Mouse (Mus musculus): ENCODE measurements around the gene Slc6a5.
"Not testable (repeated sequence)": the region's sequence is repeated elsewhere in the genome, so short reads cannot be mapped to it uniquely, and the experiment has no call there.

Slc6a5 gene

DNA sequence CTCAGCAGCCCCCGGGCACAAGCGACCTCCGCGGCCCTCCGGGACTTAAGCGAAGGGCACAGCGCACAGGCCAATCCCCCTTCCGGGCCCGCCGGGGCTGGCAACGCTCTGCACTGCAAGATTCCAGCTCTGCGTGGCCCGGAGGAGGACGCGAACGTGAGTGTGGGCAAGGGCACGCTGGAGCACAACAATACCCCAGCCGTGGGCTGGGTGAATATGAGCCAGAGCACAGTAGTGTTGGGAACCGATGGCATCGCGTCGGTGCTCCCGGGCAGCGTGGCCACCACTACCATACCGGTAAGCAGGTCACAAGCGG lies 2.0 kb downstream of the Slc6a5 start:
- DNase-seq (ENCODE audit: extremely low read depth, insufficient read length, low spot score), result no peak

DNA sequence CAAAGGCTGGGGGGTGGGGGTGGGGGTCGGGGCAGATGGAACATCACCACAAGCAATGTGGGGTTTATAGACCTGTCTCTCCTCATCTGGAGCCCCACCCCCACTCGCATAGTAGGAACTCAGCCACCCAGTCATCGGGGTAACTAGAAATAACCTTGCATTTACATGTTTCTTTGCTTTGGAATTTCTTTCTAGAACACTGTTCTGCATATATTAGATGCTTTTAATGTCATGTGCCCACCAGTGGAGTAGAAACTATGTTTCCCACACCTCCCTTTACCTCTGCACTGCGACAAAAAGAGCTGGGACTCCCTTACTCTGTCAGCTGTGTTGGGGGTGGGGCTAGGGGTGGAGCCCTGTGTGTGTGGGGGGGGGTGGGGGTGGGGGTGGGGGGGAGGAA lies 3.2 kb downstream of the Slc6a5 start:
- DNase-seq (ENCODE audit: extremely low read depth, insufficient read length, low spot score), result no peak

DNA sequence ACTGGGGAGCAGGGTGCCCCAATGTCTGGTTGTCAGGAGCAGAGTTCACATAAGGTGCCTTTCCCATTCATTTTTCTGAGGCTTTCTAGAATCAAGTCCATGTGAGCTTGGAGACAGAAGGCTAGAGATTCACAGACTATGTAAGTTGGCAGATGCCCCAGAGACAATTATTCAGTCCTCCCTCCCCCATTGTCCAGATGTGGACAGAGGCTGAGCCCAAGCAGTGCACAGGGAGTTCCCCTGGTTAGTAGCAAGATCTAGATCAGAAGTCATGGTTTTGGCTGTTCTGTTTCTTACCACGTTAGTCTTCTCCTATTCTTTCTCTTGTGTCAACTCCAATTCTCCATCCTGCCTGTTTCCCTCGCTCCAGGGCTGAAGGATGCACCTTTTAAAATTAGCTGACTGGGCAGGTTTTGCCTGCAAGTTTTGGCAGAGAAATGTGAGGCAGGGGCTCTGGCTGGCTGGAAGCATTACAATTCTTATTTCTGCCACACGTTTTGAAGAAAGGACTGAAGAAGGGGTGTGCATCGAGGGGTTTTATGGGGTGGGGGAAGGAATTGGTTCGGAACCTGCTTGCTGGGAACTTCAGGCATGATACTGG lies 3.9 kb downstream of the Slc6a5 start:
- DNase-seq (ENCODE audit: extremely low read depth, insufficient read length, low spot score), result no peak

DNA sequence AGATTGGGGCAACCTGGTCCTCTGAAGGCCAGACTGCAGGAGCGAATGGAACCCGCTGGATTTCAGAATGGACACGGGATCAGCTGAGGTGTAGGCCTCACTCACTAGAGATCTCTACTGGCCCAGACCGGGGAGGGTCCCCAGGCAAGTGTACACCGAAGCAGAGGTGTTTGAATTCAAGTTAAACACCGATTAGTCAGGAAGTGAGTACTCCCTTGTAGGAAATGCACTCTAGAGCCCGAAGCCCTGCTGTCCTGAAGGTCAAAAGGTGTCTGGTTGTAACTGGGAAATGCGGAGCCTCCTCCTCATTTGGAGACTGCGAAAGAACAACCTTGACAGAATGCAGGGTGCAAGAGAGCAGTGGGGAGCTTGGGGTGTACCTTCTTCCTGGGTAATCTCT lies 5.0 kb downstream of the Slc6a5 start:
- no peak for DNase-seq (ENCODE audit: extremely low read depth, insufficient read length, low spot score)

DNA sequence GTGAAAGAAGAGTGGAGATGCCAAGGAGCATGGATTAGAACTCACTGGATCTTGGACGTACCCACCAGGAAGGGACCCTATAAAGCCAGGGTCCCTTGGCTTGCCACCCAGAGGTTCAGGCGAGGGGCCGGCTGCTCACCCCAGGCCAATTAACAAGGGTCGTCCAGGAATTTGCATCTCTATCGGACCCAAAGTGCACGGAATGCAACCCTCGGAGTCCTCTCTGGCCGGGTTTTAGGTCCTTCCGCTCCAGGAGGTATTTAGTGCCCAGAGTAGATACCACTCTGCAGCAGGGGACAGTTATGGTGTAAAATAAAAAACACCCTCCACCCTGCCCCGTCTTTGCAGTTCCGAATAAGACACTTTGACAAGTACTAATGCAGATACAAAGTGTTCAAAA lies 5.5 kb downstream of the Slc6a5 start:
- DNase-seq (ENCODE audit: extremely low read depth, insufficient read length, low spot score), result no peak

DNA sequence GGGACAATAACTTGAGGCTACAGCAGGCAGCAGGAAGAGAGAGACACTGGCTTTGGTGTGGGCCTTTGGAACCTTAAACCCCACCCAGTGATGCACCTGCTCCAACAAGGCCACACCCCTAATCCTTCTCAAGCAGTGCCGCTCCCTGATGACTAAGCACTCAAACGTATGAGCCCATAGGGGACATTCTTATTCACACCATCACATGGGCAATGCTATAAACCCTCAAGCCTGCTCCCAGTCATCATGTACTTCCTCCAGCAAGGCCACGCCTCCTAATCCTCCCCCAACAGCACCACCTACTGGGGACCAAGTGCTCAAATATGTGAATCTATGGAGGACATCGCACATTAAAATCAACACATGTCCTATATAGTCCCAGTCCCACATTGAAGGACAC lies 9.5 kb downstream of the Slc6a5 start:
- DNase-seq (ENCODE audit: extremely low read depth, insufficient read length, low spot score), result no peak

DNA sequence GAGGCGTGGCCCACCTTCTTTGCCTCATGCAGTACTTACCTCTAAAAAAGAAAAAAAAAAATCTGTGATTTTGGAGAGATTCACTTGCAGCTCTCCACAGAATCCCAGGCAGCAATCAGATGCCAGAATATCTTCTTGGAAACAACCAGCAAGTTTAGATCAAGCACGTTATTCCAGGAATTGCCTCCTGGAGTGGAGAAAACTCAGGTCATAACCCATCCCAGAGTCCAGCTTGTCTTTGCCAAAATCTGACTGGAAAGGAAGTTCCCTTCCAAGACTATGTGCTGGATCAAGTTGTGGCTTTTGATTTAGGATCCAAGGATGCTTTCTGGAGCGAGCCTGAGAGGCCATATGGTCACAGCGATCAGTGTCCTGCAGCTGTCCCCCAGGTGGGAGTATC lies 10.8 kb downstream of the Slc6a5 start:
- no peak for DNase-seq (ENCODE audit: extremely low read depth, insufficient read length, low spot score)

DNA sequence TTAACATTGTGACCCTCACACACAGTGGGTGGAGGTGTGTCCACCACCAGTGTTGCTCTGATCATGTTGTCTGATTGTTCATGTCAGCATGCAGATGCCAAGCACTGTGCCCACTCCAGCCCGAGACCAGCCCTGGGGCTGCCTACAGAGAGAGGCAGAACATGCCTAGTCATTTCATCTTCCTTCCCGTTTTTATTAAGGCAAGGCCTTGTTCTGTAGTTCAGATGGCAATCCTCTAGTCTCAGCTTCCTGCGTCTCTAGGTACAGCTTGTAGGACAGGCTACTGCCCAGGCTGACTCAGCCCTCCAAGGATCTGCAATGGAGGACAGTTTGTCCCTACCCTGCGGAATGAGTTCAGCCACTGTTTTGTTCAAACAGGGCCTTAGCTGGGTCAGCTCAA lies 13.0 kb downstream of the Slc6a5 start:
- peak; percentile 55 for DNase-seq (ENCODE audit: extremely low read depth, insufficient read length, low spot score)

DNA sequence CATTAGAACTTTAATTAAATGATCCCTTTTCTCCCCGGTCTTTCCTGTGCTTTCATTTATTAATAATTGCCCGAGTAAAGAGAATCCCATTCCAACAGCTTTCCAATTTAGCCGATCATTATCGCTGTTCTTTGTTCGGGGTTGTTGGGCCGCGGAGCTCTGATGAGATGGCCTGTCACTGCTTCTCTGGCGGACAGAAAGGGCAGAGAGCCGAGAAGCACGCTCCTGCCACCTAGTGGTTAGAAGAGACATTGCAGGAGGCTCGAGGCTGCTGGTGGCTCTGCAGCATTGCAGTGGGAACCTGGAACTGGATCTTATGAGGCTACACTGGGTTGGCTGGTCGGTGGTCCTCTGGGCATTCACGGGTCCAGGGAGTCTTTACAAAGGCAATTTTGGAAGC lies 13.4 kb downstream of the Slc6a5 start:
- peak; percentile 42 for DNase-seq (ENCODE audit: extremely low read depth, insufficient read length, low spot score)

DNA sequence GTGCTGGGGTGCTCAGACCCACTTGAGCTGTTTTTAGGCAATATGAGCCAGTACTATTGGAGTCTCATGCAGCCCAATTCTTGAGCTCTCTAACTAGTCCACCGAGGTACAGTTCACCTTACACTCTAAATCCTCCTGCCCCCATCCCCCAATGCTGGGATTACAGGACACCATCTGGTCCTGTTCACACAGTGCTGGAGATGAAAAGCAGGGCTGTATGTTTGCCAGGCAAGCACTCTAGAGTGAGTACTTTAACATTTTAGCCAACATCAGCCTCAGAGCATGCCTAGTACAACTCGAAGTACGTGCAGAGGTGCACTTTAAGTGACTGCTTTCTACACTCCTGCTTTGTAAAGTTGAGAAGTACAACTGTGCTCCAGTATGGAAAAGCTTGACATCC lies 18.6 kb downstream of the Slc6a5 start:
- DNase-seq (ENCODE audit: extremely low read depth, insufficient read length, low spot score), result no peak

DNA sequence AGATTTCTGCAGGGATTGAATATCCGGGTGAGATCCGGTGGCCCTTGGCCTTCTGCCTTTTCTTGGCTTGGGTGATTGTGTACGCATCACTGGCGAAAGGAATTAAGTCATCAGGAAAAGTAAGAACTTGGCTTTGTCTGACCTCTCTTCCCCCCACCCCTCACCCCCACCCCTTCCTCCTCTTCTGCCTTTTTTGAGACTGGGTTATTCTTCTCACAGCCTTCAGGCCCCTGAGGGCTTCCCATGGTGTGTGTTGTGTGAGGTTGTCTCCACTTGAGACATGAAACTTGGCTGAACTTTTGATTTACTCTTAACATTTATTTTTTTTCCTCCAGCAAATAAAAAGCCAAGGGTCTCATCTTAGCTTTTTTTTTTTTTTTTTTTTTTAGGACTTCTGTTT lies 20.1 kb downstream of the Slc6a5 start:
- no peak for DNase-seq (ENCODE audit: extremely low read depth, insufficient read length, low spot score)

DNA sequence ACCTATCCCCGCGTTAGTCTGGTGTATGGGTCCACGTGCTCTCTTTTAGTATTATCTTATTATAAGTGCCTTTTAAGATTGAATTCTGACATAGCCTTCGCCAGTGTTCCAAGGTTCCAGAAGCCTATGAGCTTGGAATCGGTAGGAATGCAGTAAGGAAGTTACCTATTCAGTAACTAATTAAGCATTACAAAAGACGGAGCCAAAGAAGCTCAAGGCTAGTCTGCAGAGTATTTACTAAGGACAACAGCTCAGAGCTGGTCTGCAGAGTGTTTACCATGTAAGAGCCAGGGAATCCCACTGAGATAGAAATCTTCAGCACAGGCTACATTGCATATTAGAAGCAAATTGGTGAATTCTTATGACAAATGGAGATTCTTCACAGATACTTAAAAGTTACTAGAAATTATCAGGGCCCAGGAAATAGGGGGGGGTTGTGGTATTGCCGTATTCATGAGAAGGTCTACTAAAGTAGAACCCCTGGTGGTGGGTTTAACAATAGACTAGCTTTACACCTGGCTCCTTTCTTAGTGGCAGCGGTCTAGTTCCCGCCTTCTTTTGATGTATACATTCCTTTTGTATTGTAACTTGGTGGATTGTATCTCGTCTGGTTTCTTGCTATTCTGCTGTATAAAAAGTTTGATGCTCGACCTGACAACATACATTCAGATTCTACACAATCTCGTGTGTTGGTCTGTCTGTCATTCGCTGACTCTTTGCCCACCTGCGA lies 23.6 kb downstream of the Slc6a5 start:
- not testable (repeated sequence) for DNase-seq (ENCODE audit: extremely low read depth, insufficient read length, low spot score)

DNA sequence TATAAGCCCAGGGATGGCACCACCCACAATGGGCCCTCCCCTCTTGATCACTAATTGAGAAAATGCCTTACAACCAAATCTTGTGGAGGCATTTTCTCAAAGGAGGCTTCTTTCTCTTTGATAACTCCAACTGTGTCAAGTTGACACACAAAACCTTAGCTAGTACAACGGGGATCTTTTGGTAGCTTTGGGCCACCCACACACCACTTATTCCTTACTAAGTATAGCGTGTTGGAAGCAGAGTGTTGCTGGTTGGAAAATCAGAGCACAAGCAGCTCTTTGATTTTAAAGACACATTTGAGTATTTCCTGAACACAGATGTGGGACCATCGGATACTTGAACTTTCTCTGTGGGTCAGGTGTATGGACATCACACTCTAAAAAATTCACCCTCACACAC lies 26.9 kb downstream of the Slc6a5 start:
- no peak for DNase-seq (ENCODE audit: extremely low read depth, insufficient read length, low spot score)

DNA sequence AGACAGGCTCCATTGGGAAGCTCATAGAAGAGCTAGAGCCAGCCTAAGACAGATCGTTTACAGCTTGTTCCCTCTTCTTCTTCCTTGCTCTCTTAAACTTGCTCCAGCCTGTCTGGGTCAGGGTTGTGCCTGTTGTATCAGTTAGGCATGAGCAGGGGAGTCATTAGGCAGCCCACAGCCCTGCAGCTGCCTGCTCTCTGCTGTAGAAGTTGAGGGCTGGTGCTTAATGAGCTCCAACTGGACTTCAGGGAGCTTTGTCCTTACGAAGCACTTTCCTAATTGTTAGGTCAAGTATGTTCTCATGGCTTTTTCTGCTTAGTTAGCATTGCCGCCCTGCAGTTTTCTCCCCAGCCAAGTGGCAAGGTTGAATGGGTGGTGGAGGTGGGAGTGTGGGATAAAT lies 32.1 kb downstream of the Slc6a5 start:
- DNase-seq (ENCODE audit: extremely low read depth, insufficient read length, low spot score), result no peak

DNA sequence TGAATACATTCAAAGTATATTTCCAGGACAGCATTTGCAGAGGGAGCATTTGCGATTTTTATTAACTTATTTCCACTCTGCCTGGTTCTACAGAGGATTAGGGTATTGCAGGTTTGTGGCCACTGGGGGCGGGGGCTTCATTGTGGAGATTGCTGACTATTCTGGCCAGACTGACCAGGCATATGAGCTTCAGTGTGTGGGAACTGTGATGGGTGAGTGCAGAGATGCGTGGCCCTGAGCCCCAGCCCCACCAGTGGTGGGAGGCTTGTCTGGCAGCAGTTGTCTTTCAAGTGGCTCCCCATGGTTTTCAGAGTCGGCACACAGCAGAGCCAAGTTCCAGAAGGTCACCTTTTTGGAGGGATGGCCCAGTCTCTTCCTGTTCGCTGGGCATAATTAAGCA lies 32.5 kb downstream of the Slc6a5 start:
- no peak for DNase-seq (ENCODE audit: extremely low read depth, insufficient read length, low spot score)

DNA sequence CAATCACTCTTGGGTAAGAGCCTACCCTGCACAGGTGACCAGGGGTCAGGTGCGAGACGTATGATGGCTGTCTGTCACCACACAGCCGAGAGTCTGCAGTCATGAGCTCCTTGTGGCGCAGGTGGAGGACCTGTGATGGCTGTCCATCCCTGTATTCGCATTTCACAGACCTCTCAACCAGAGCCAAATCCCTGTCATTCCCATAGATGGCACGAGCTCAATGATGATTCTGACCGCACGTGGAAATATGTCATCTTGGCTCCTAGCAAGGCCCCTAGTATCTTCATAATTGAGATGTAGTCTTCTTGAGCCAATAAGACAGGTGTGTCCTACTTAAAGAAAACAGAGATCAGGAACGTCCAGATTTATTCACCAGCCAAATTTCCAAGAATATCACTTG lies 36.7 kb downstream of the Slc6a5 start:
- no peak for DNase-seq (ENCODE audit: extremely low read depth, insufficient read length, low spot score)

DNA sequence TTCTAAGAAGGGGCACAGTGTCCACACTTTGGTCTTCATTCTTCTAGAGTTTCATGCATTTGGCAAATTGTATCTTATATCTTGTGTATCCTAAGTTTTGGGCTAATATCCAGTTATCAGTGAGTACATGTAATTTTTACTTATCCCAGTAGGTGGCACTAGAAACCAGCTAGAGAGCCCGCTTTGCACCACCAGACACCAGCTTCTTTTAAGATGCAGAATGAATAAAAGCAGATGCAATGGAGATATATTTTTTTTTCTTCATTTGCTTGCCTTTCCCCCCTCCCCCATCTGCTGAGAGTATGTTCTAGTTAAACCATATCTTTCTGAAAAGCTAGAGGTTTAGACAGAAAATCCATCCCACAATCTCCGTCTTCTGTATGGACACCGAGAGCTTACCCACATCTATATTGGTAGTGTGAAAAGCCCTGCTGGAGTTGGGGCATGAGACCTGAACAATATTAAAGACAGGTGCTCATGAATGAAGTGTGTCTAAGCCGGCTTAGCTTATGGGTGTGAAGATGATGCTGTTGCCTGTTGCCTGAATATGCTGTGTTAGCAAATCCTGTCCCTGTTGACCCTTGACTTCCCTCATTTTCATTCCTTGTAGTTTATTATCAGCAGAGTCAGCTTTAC lies 43.7 kb downstream of the Slc6a5 start:
- no peak for DNase-seq (ENCODE audit: extremely low read depth, insufficient read length, low spot score)

DNA sequence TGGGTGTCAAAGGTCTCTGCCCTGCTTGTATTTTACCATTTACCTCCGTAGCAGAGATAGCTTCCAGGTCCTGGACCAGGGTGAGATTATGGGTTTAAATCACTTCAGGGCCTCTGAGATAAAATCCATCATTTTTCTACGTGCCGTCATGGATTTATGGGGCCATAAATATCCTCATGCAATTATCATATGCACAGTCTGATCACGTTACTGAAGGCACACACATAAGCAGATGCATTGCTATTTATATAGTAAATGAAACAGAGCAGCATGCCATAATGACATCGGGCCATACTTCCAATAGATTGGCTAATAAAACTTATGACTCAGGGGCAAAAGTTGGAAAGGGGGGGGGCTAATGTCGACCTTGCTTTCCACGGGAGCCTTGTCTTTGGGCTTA lies 44.9 kb downstream of the Slc6a5 start:
- no peak for DNase-seq (ENCODE audit: extremely low read depth, insufficient read length, low spot score)

DNA sequence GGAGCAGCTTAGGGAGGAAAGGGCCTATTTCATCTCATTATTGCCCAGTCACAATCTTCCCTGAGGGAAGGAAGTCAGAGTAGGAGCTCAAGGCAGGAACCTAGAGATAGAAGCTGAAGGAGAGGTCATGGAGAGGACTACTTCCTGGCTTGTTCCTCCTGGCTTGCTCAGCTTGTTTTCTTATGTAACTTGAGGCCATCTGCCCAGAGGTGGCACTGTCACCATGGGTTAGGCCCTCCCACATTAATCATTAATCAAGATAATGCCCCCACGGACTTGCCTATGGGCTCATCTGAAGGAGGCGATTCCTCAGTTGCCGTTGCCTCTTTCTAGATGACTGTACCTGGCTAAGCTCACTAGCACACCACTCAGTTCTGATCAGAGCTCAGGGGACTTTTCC lies 47.2 kb downstream of the Slc6a5 start:
- no peak for DNase-seq (ENCODE audit: extremely low read depth, insufficient read length, low spot score)

DNA sequence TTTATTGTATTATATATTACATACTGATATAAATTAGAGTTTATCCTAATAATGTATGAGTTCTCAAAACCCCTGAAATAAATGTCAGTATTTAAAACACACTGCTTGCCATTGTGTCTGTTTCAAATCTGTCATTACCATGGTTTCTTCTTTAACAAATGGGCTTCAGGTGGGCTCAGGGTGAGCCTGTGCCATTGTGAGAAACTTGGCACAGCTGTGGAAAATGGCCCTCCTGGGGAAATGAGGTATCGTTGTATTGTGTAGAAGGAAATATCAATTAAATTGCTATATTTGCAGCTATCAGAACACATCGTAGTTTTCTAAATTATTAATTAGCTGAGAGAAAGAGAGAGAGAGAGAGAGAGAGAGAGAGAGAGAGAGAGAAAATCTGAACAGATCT lies 53.8 kb downstream of the Slc6a5 start:
- DNase-seq (ENCODE audit: extremely low read depth, insufficient read length, low spot score), result no peak

DNA sequence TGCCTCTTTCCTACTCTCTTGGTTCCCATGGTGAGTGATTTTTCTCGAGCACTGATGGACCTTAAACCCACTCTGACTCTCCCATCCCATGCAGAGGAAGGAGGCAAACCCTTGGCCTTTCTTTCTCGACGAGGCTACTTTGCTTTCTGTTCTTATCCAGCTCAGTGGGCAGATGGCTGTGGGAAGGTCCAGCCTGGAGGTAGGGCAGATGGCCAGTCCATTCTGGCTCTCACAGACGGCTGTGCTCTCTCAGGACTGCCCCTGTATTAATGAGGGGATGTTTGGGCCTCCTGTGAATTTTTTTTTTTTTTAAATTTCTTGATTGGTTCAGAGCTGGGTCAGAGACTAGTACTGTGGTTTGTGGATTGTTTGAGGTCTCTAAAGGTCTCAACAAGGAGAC lies 59.6 kb downstream of the Slc6a5 start:
- DNase-seq (ENCODE audit: extremely low read depth, insufficient read length, low spot score), result no peak

DNA sequence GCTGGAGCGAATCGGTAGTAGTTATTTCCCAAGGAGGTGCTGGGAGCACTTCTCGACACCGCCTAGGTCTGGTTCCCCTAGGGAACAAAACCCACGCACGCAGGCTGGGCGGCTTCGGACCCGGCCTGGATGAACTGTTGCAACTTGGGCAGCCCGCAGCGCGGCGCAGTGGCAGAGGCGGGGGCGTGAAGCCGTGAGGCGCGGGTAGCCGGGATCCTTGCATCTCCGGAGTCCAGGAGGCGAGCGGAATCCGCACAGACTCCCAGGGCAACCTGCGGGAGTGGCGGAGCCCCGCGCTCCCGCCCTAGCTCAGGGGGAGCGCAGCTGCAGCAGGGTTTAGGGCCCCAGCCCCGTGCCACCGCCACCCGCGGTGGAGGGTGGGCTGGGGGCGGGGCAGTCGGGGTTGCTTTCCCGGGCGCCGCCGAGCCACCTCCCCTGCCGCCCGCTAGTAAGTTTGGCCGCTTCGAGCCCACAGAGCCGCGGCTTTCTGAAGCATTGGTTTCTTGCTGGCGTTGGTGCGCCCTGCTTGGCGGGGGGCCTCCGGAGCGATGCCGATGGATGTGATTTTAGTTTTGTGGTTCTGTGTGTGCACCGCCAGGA lies 65.0 kb downstream of the Slc6a5 start, which contains the start of gene Nell1:
TSS of gene Nell1 (plus strand) at position 24 of the 600 bp plus-strand sequence.
- DNase-seq (ENCODE audit: extremely low read depth, insufficient read length, low spot score), result no peak

All from 3134 (cell line).